In the genomic region with DNA sequence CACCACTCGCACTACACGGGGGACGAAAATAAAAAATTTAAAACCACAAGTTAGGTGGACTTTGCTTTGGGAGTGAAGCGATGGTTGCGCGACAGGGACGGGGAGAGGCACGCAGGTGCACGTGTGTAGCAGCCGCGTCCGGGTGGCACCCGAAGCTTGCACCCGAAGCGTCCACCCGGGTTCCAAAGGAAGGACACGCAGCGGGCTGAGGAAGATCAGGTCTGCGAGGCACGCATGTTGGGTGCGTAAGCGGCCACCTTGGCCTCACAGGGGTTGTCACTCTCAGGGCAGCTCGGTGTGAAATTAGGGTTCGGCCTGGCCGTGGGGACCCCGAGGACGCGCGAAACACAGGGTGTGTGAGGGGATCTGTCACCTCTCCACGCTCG, we compare ENCODE assay signal across 8 mouse cellular contexts. TPM values are rescaled to one million over a fixed set of nuclear protein-coding genes. Genes with fewer than 3 reads are reported as not detected.
DNase-seq lines count a peak whose midpoint lies in the region; ATAC-seq and TF ChIP-seq lines count a peak whose summit lies in the region.

No protein-coding gene starts in this region.

- no peak for TF ChIP-seq POLR2A in kidney, adult 2 months (IDR thresholded peaks at IDR 0.05; ENCODE audit: low read depth, low read length)

- no peaks in the 10 kb centered on the region for H3K36me3 ChIP-seq in kidney, adult 2 months (ENCODE audit: control insufficient read depth, insufficient read depth, low read length)
- no peaks in the 10 kb centered on the region for H3K36me3 ChIP-seq in ES-E14 (ENCODE audit: control insufficient read depth, insufficient read depth, low read length, poor library complexity, severe bottlenecking)
- no peaks in the 10 kb centered on the region for H3K36me3 ChIP-seq in embryonic facial prominence, embryonic 12.5 days
- H3K36me3 ChIP-seq in intestine, embryonic 14.5 days (ENCODE audit: control insufficient read depth, insufficient read depth, low read length) = no peaks in the 10 kb centered on the region
- H3K36me3 ChIP-seq in midbrain, embryonic 13.5 days = no peaks in the 10 kb centered on the region

- DNase-seq in kidney, adult 2 months = peak; percentile 42
- DNase-seq in kidney, adult 18-20 months = no peak
- no peak for DNase-seq in ES-E14 (ENCODE audit: low read depth, low spot score)
- DNase-seq in intestine, embryonic 14.5 days (ENCODE audit: low spot score) = no peak
- DNase-seq in yolk sac, embryonic 10.5 days (ENCODE audit: low spot score) = no peak

- peak overlapping the region; percentile 99 for H3K4me2 ChIP-seq in embryonic facial prominence, embryonic 12.5 days (replicated peaks)
- peak overlapping the region; percentile 100 for H3K4me2 ChIP-seq in intestine, embryonic 14.5 days (ENCODE audit: low read length)
- peak overlapping the region; percentile 92 for H3K4me2 ChIP-seq in midbrain, embryonic 13.5 days (replicated peaks)

- no peak for ATAC-seq in embryonic facial prominence, embryonic 12.5 days (ENCODE audit: insufficient number of reproducible peaks, insufficient read depth, low FRiP score, low TSS enrichment)
- ATAC-seq in intestine, embryonic 14.5 days (replicated peaks; ENCODE audit: low FRiP score, low TSS enrichment, low read depth) = peak; percentile 4
- no peak for ATAC-seq in midbrain, embryonic 13.5 days
- ATAC-seq in megakaryocyte-erythroid progenitor cell, adult 5-6 weeks (replicated peaks; ENCODE audit: low FRiP score, low TSS enrichment, poor library complexity, severe bottlenecking) = no peak

- TF ChIP-seq CTCF in kidney, adult 2 months (conservative IDR thresholded peaks at IDR 0.05; ENCODE audit: insufficient read depth, insufficient read length, low read depth, low read length) = no peak

- peak overlapping the region; percentile 68 for H3K4me3 ChIP-seq in kidney, adult 2 months (ENCODE audit: insufficient read depth, low read depth, low read length)
- H3K4me3 ChIP-seq in ES-E14 (ENCODE audit: insufficient read depth in 1 of 2, low read depth in 1 of 2, low read length in 2 of 2, poor library complexity in 1 of 2, severe bottlenecking in 1 of 2) = peak overlapping the region; percentile 78 to 82
- H3K4me3 ChIP-seq in embryonic facial prominence, embryonic 12.5 days = peak overlapping the region; percentile 69
- peak overlapping the region; percentile 59 for H3K4me3 ChIP-seq in intestine, embryonic 14.5 days (ENCODE audit: low read depth, low read length)
- peak overlapping the region; percentile 63 for H3K4me3 ChIP-seq in midbrain, embryonic 13.5 days (replicated peaks)

- peak overlapping the region; percentile 74 for H3K9ac ChIP-seq in ES-E14 (ENCODE audit: insufficient read depth, low read depth, low read length, poor library complexity, severe bottlenecking)
- H3K9ac ChIP-seq in embryonic facial prominence, embryonic 12.5 days = peak overlapping the region; percentile 70
- H3K9ac ChIP-seq in intestine, embryonic 14.5 days (ENCODE audit: low read length) = peak overlapping the region; percentile 51
- H3K9ac ChIP-seq in midbrain, embryonic 13.5 days (replicated peaks) = peak overlapping the region; percentile 72

- no peaks in the 10 kb centered on the region for H3K27me3 ChIP-seq in kidney, adult 2 months (replicated peaks; ENCODE audit: control insufficient read depth, insufficient read depth, low read length)
- 0 out of 2 replicates have a peak, but pooled peaks cover 4% of the 10 kb centered on the region for H3K27me3 ChIP-seq in embryonic facial prominence, embryonic 12.5 days
- 0 out of 2 replicates have a peak, but pooled peaks cover 2% of the 10 kb centered on the region for H3K27me3 ChIP-seq in intestine, embryonic 14.5 days (replicated peaks; ENCODE audit: control insufficient read depth, insufficient read depth, low read length)
- H3K27me3 ChIP-seq in midbrain, embryonic 13.5 days = peaks cover 24% of the 10 kb centered on the region

- peaks cover 22% of the 10 kb centered on the region; the same call in 1 of the 2 replicates for H3K4me1 ChIP-seq in kidney, adult 2 months (ENCODE audit: control insufficient read depth, insufficient read depth, low read length)
- peaks cover 9 to 12% of the 10 kb centered on the region in 2 experiments; a peak in 3 of 4 replicates for H3K4me1 ChIP-seq in ES-E14 (ENCODE audit: control insufficient read depth in 2 of 2, insufficient read depth in 2 of 2, low read length in 2 of 2, poor library complexity in 1 of 2)
- H3K4me1 ChIP-seq in embryonic facial prominence, embryonic 12.5 days = peaks cover 24% of the 10 kb centered on the region
- H3K4me1 ChIP-seq in intestine, embryonic 14.5 days (replicated peaks; ENCODE audit: control insufficient read depth, insufficient read depth, low read length) = peaks cover 10% of the 10 kb centered on the region; the same call in 1 of the 2 replicates
- peaks cover 19% of the 10 kb centered on the region for H3K4me1 ChIP-seq in midbrain, embryonic 13.5 days (replicated peaks)

- in situ Hi-C loops in ES-E14 (cut with MboI; ENCODE audit: low sequenced_read_pairs in 2 of 2, unreplicated experiment in 2 of 2) = no loop called here

- H3K27ac ChIP-seq in kidney, adult 2 months (ENCODE audit: insufficient read depth, low read depth, low read length) = peak overlapping the region; percentile 57
- H3K27ac ChIP-seq in ES-E14 (ENCODE audit: insufficient read depth, low read depth, low read length, poor library complexity, severe bottlenecking) = no peak overlapping the region
- no peak overlapping the region for H3K27ac ChIP-seq in embryonic facial prominence, embryonic 12.5 days
- H3K27ac ChIP-seq in intestine, embryonic 14.5 days (ENCODE audit: low read depth) = no peak overlapping the region
- H3K27ac ChIP-seq in midbrain, embryonic 13.5 days = 0 out of 2 replicates have a peak overlapping the region, but pooled peaks have one; percentile 19

- 1% methylated on average over 31 of the region's 31 CpGs for WGBS in kidney, adult 2 months
- 2% methylated on average over 31 of the region's 31 CpGs for WGBS in embryonic facial prominence, embryonic 12.5 days
- 2% methylated on average over 30 of the region's 31 CpGs for WGBS in intestine, embryonic 14.5 days
- WGBS in midbrain, embryonic 13.5 days = 3% methylated on average over 30 of the region's 31 CpGs

- no peaks in the 10 kb centered on the region for H3K9me3 ChIP-seq in ES-E14 (ENCODE audit: control insufficient read depth, insufficient read depth, low read depth, low read length)
- H3K9me3 ChIP-seq in embryonic facial prominence, embryonic 12.5 days = no peaks in the 10 kb centered on the region
- H3K9me3 ChIP-seq in intestine, embryonic 14.5 days (ENCODE audit: control insufficient read depth, low read length) = no peaks in the 10 kb centered on the region
- H3K9me3 ChIP-seq in midbrain, embryonic 13.5 days = no peaks in the 10 kb centered on the region

TF ChIP-seq in ES-E14, 5 proteins besides CTCF, POLR2A, EP300 and RAD21:
- TF ChIP-seq MAFK (IDR thresholded peaks at IDR 0.05; ENCODE audit: insufficient read depth, low read depth, low read length) (no peak), ZNF384 (IDR thresholded peaks at IDR 0.05; ENCODE audit: low read depth, low read length) (no peak), CHD2 (IDR thresholded peaks at IDR 0.05; ENCODE audit: low read depth, low read length) (no peak), ZC3H11A (IDR thresholded peaks at IDR 0.05; ENCODE audit: borderline replicate concordance, low read depth, low read length) (no peak), HCFC1 (IDR thresholded peaks at IDR 0.05; ENCODE audit: borderline replicate concordance, insufficient read depth, low read length) (no peak)
TF ChIP-seq in ES-E14: peak in this region for 0.

RNA-seq across cellular contexts. Expression of a gene that starts 0.4 kb away (rescaled TPM):
- polyA plus RNA-seq in kidney, adult 2 months (2012; rRNA removed) = 129 and 132 TPM in 2 replicates
- 5.8 and 7.5 TPM in 2 replicates for total RNA-seq in ES-E14 (2012; rRNA removed)
- polyA plus RNA-seq in embryonic facial prominence, embryonic 12.5 days (2016; fragmentation: Nextera tagmentation; extraction: Ambion mirVana) = 4.4 and 4.6 TPM in 2 replicates
- polyA plus RNA-seq in intestine, embryonic 14.5 days (2014; fragmentation: Nextera tagmentation; extraction: Ambion mirVana) = 3.9 and 4.0 TPM in 2 replicates
- 4.3 and 4.4 TPM in 2 replicates for polyA plus RNA-seq in midbrain, embryonic 13.5 days (2015; fragmentation: Nextera tagmentation; extraction: Ambion mirVana)
- total RNA-seq in megakaryocyte-erythroid progenitor cell, adult 5-6 weeks (2014; fragmentation: Nextera tagmentation) = 31.8 and 36.6 TPM in 2 replicates
- 3.2 and 5.5 TPM in 2 replicates for total RNA-seq in megakaryocyte-erythroid progenitor cell, adult 5-6 weeks (2017)

RNA-seq across cellular contexts. Expression of a gene that starts 22.3 kb away (rescaled TPM):
- polyA plus RNA-seq in kidney, adult 2 months (2012; rRNA removed) = 18.9 and 20.2 TPM in 2 replicates
- 45.5 and 57.6 TPM in 2 replicates for total RNA-seq in ES-E14 (2012; rRNA removed)
- polyA plus RNA-seq in embryonic facial prominence, embryonic 12.5 days (2016; fragmentation: Nextera tagmentation; extraction: Ambion mirVana) = 47.5 and 54.0 TPM in 2 replicates
- 28.1 and 31.7 TPM in 2 replicates for polyA plus RNA-seq in intestine, embryonic 14.5 days (2014; fragmentation: Nextera tagmentation; extraction: Ambion mirVana)
- 84.2 and 86.0 TPM in 2 replicates for polyA plus RNA-seq in midbrain, embryonic 13.5 days (2015; fragmentation: Nextera tagmentation; extraction: Ambion mirVana)
- 95.2 and 99.2 TPM in 2 replicates for total RNA-seq in megakaryocyte-erythroid progenitor cell, adult 5-6 weeks (2014; fragmentation: Nextera tagmentation)
- 32.2 and 67.3 TPM in 2 replicates for total RNA-seq in megakaryocyte-erythroid progenitor cell, adult 5-6 weeks (2017)

RNA-seq across cellular contexts. Expression of a gene that starts 22.5 kb away (rescaled TPM):
- polyA plus RNA-seq in kidney, adult 2 months (2012; rRNA removed) = 14.2 and 14.4 TPM in 2 replicates
- 58.9 and 61.8 TPM in 2 replicates for total RNA-seq in ES-E14 (2012; rRNA removed)
- polyA plus RNA-seq in embryonic facial prominence, embryonic 12.5 days (2016; fragmentation: Nextera tagmentation; extraction: Ambion mirVana) = 28.7 and 33.3 TPM in 2 replicates
- polyA plus RNA-seq in intestine, embryonic 14.5 days (2014; fragmentation: Nextera tagmentation; extraction: Ambion mirVana) = 24.4 and 25.8 TPM in 2 replicates
- polyA plus RNA-seq in midbrain, embryonic 13.5 days (2015; fragmentation: Nextera tagmentation; extraction: Ambion mirVana) = 74.2 and 77.6 TPM in 2 replicates
- total RNA-seq in megakaryocyte-erythroid progenitor cell, adult 5-6 weeks (2014; fragmentation: Nextera tagmentation) = 20.1 and 29.8 TPM in 2 replicates
- total RNA-seq in megakaryocyte-erythroid progenitor cell, adult 5-6 weeks (2017) = 4.4 and 8.7 TPM in 2 replicates

RNA-seq across cellular contexts. Expression of a gene that starts 39.6 kb away (rescaled TPM):
- polyA plus RNA-seq in kidney, adult 2 months (2012; rRNA removed) = 85.2 and 115 TPM in 2 replicates
- 73.9 and 116 TPM in 2 replicates for total RNA-seq in ES-E14 (2012; rRNA removed)
- 65.9 and 72.0 TPM in 2 replicates for polyA plus RNA-seq in embryonic facial prominence, embryonic 12.5 days (2016; fragmentation: Nextera tagmentation; extraction: Ambion mirVana)
- 44.1 and 50.8 TPM in 2 replicates for polyA plus RNA-seq in intestine, embryonic 14.5 days (2014; fragmentation: Nextera tagmentation; extraction: Ambion mirVana)
- 44.6 and 49.5 TPM in 2 replicates for polyA plus RNA-seq in midbrain, embryonic 13.5 days (2015; fragmentation: Nextera tagmentation; extraction: Ambion mirVana)
- 40.0 and 40.9 TPM in 2 replicates for total RNA-seq in megakaryocyte-erythroid progenitor cell, adult 5-6 weeks (2014; fragmentation: Nextera tagmentation)
- 12.2 and 18.0 TPM in 2 replicates for total RNA-seq in megakaryocyte-erythroid progenitor cell, adult 5-6 weeks (2017)

Comparison
In these comparisons a context has a peak if more than half of its experiments do, and no peak if none do; other contexts are left out.
1. H3K27ac ChIP-seq: peak in kidney, adult 2 months (single experiment) and midbrain, embryonic 13.5 days (single experiment); none in ES-E14 (single experiment), embryonic facial prominence, embryonic 12.5 days (single experiment) and intestine, embryonic 14.5 days (single experiment).
2. RNA of a gene that starts 0.4 kb away (polyA plus RNA-seq): 129 to 132 TPM in kidney, adult 2 months; 4.4 to 4.6 TPM in embryonic facial prominence, embryonic 12.5 days, 4.3 to 4.4 TPM in midbrain, embryonic 13.5 days and 3.9 to 4.0 TPM in intestine, embryonic 14.5 days; every median in the first group is over 10 times any median in the second.
3. Peak in every context shown above with its lines, with median percentiles within 50 percentile points of each other: H3K4me3 ChIP-seq, H3K9ac ChIP-seq and H3K4me2 ChIP-seq.